Mouse (Mus musculus): Measurements from ENCODE around the gene Crabp2. TPM values are rescaled to one million over a fixed set of nuclear protein-coding genes. Genes with fewer than 3 reads are reported as not detected.

Gene Crabp2
- 0.23 and 0.29 TPM in 2 replicates for total RNA-seq (2012; rRNA removed)
- polyA plus RNA-seq (2012; ENCODE audit: insufficient read depth in 1 of 2, insufficient read length in 2 of 2, low read depth in 1 of 2, low replicate concordance in 2 of 2, missing spikeins in 1 of 2): 1 to 10 TPM in 1 of 2 experiments, not detected in 1; 1.2 TPM

DNA sequence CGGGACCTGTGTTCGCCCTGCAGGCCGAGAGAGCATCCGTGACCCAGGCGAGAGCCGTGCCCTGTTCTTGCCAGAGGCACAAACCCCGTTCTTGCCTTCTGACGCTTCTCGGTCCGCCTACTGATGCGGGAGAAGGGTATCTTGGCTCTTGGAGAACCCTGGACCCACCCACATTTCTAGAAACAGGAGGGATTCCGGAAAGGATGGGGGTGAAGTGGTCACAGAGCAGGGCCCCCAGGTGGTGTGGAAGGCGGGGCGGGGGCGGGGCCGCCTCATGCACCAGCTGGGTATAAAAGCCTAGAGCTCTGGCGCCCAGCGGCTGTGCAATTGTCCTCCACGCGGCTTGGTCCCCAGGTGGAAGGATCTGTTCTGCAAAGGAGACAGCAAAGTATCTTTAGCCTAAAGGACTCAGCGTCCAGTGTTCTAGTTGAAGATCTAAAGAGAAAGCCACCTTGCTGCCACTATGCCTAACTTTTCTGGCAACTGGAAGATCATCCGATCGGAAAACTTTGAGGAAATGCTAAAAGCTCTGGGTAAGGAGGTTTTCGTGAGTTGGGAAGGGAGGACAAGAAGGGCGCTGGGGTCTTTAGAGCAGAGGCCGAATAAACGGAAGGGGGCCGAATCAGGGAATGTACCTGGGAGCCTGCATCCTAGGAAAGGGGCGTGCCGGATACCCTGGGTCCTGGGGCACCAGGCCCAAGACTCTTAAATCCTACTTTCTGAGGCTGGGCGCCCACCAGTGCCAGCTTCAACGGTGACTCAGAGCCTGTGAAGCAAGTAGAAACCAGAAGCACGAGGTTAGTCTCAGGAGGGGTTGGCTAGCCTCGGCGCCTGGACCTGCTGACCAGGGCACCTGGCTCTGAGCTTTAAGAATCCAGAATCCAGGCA lies at the start of gene Crabp2:
Crabp2 (plus strand) TSS at position 289 of the 888 bp plus-strand sequence.
- H3K4me1 ChIP-seq (ENCODE audit: control insufficient read depth in 1 of 2, insufficient read depth in 2 of 2, low read length in 2 of 2): no peaks in the 10 kb centered on the region
- H3K36me3 ChIP-seq (ENCODE audit: control insufficient read depth in 1 of 2, insufficient read depth in 2 of 2, low read length in 2 of 2): no peaks in the 10 kb centered on the region
- no peak within 1 kb of the TSS for H3K4me3 ChIP-seq (ENCODE audit: control insufficient read depth in 1 of 2, insufficient read depth in 1 of 2, low read depth in 2 of 2, low read length in 2 of 2)
- no peak for TF ChIP-seq MYB (IDR thresholded peaks at IDR 0.05; ENCODE audit: low read depth, low read length)
- TF ChIP-seq SMC3 (IDR thresholded peaks at IDR 0.05; ENCODE audit: low read depth, low read length): no peak
- no peak for TF ChIP-seq ZMIZ1 (IDR thresholded peaks at IDR 0.05; ENCODE audit: low read depth, low read length)
- TF ChIP-seq TBP (IDR thresholded peaks at IDR 0.05; ENCODE audit: low read depth, low read length): no peak
- no peak for TF ChIP-seq TCF12 (IDR thresholded peaks at IDR 0.05; ENCODE audit: low read depth, low read length)
- TF ChIP-seq ZC3H11A (IDR thresholded peaks at IDR 0.05; ENCODE audit: low read depth, low read length): no peak
- H3K9ac ChIP-seq (ENCODE audit: control insufficient read depth, low read depth, low read length, poor library complexity, severe bottlenecking): no peak within 1 kb of the TSS
- no peaks in the 10 kb centered on the region for H3K27me3 ChIP-seq (ENCODE audit: control insufficient read depth in 1 of 2, insufficient read depth in 2 of 2, low read length in 2 of 2)
- DNase-seq (ENCODE audit: low read depth, low spot score): no peak
- H3K9me3 ChIP-seq (replicated peaks; ENCODE audit: insufficient read depth, low read length): no peaks in the 10 kb centered on the region
- no peaks in the 10 kb centered on the region for H3K79me2 ChIP-seq (ENCODE audit: control insufficient read depth, insufficient read depth, low read length, poor library complexity)
- H3K27ac ChIP-seq (ENCODE audit: control insufficient read depth, low read depth, low read length): no peak within 1 kb of the TSS

DNA sequence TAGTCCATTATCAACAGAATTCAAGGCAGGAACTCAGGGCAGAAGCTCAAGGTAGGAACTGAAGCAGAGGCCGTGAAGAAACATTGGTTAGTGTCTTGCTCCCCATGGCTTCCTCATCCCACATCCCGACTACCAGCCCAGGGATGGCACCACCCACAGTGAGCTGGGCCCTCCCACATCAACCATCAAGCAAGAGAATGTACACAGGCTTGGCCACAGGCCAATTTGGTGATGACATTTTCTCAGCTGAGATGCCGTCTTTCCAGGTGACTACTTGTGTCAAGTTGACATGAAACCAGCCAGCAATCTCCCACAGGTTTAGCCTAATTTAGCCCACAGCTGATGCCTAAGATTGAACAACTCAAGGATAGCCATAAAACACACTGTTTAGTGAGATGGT lies 49.2 kb upstream of the Crabp2 start:
- H3K36me3 ChIP-seq (ENCODE audit: control insufficient read depth in 1 of 2, insufficient read depth in 2 of 2, low read length in 2 of 2): peaks cover 0 to 2% of the 10 kb centered on the region in 2 experiments; a peak in 2 of 4 replicates
- H3K9ac ChIP-seq (ENCODE audit: control insufficient read depth, low read depth, low read length, poor library complexity, severe bottlenecking): no peak overlapping the region
- no peak for DNase-seq (ENCODE audit: low read depth, low spot score)
- peaks cover 4% of the 10 kb centered on the region for H3K79me2 ChIP-seq (ENCODE audit: control insufficient read depth, insufficient read depth, low read length, poor library complexity)
- TF ChIP-seq ETS1 (IDR thresholded peaks at IDR 0.05; ENCODE audit: low read depth, low read length): peak; percentile 43; the same call in 1 of the 2 replicates
- no peak for TF ChIP-seq MAX (IDR thresholded peaks at IDR 0.05; ENCODE audit: low read length)
- H3K4me1 ChIP-seq (ENCODE audit: control insufficient read depth in 1 of 2, insufficient read depth in 2 of 2, low read length in 2 of 2): peaks cover 0 to 24% of the 10 kb centered on the region in 2 experiments; a peak in 2 of 4 replicates
- no peaks in the 10 kb centered on the region for H3K27me3 ChIP-seq (ENCODE audit: control insufficient read depth in 1 of 2, insufficient read depth in 2 of 2, low read length in 2 of 2)
- H3K4me3 ChIP-seq (ENCODE audit: control insufficient read depth in 1 of 2, insufficient read depth in 1 of 2, low read depth in 2 of 2, low read length in 2 of 2): no peak overlapping the region
- no peaks in the 10 kb centered on the region for H3K9me3 ChIP-seq (replicated peaks; ENCODE audit: insufficient read depth, low read length)
- H3K27ac ChIP-seq (ENCODE audit: control insufficient read depth, low read depth, low read length): peak overlapping the region; percentile 40

DNA sequence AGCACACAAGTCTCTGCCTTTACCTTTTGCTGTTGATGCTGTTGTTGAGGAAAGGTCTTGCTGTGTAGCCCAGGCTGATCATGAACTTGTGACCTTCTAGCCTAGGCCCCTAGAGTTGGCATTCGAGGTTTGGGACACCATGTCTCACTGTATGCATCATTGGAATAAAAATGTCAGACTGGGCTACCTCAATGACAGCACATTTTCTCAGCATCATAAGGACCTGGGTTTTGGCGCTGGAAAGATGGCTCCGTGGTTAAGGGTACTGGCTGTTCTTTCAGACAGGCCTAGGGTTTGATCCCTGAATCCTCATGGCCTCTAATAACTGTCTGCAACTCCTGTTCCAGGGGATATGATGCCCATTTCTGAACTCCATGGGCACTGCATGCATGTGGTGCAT lies 48.7 kb upstream of the Crabp2 start:
- H3K36me3 ChIP-seq (ENCODE audit: control insufficient read depth in 1 of 2, insufficient read depth in 2 of 2, low read length in 2 of 2): peaks cover 0 to 2% of the 10 kb centered on the region in 2 experiments; a peak in 2 of 4 replicates
- no peak overlapping the region; a peak in 1 of 4 replicates for H3K4me3 ChIP-seq (ENCODE audit: control insufficient read depth in 1 of 2, insufficient read depth in 1 of 2, low read depth in 2 of 2, low read length in 2 of 2)
- H3K27me3 ChIP-seq (ENCODE audit: control insufficient read depth in 1 of 2, insufficient read depth in 2 of 2, low read length in 2 of 2): no peaks in the 10 kb centered on the region
- H3K9ac ChIP-seq (ENCODE audit: control insufficient read depth, low read depth, low read length, poor library complexity, severe bottlenecking): no peak overlapping the region
- H3K27ac ChIP-seq (ENCODE audit: control insufficient read depth, low read depth, low read length): peak overlapping the region; percentile 40
- no peaks in the 10 kb centered on the region for H3K9me3 ChIP-seq (replicated peaks; ENCODE audit: insufficient read depth, low read length)
- TF ChIP-seq CTCF (IDR thresholded peaks at IDR 0.05 in 2 of 3, conservative IDR thresholded peaks at IDR 0.05 in 1 of 3; ENCODE audit: control insufficient read depth in 1 of 3, insufficient read depth in 1 of 3, low read depth in 2 of 3, low read length in 3 of 3, poor library complexity in 1 of 3, severe bottlenecking in 1 of 3) (no peak), POLR2A (IDR thresholded peaks at IDR 0.05; ENCODE audit: control insufficient read depth in 1 of 2, insufficient read depth in 1 of 2, low read depth in 1 of 2, low read length in 2 of 2, poor library complexity in 1 of 2) (0 out of 4 replicates have a peak, but pooled peaks of 1 of the 2 experiments have one; percentile 31)
- peaks cover 4% of the 10 kb centered on the region for H3K79me2 ChIP-seq (ENCODE audit: control insufficient read depth, insufficient read depth, low read length, poor library complexity)
- no peak for DNase-seq (ENCODE audit: low read depth, low spot score)
- peaks cover 0 to 24% of the 10 kb centered on the region in 2 experiments; a peak in 2 of 4 replicates for H3K4me1 ChIP-seq (ENCODE audit: control insufficient read depth in 1 of 2, insufficient read depth in 2 of 2, low read length in 2 of 2)
